Mouse (Mus musculus): ENCODE data around the gene Zfp518b.

- TF ChIP-seq POLR2A (IDR thresholded peaks at IDR 0.05; ENCODE audit: borderline replicate concordance, low read depth, low read length) (no peak), CTCF (IDR thresholded peaks at IDR 0.05; ENCODE audit: low read depth, low read length) (no peak)
These were observed 33.2 kb downstream of the Zfp518b start for GRCm38 (mm10) chr5:38651455-38651854.
